Mouse (Mus musculus) ES-Bruce4 (cell line): Measurements from ENCODE around the gene Sema4b. TPM values are rescaled to one million over a fixed set of nuclear protein-coding genes. Genes with fewer than 3 reads are reported as not detected.

Experiments
- H3K27ac ChIP-seq: 2 replicates; pipeline ENCODE4 v1.5.1; 2012; ENCODE audit warnings: low read length, inconsistent platforms; ENCODE audit not compliant: insufficient read depth
- H3K27me3 ChIP-seq: 2 replicates; pipeline ENCODE4 v1.6.1; 2012; ENCODE audit warnings: mild to moderate bottlenecking, low read length, inconsistent platforms; ENCODE audit not compliant: control insufficient read depth, poor library complexity, insufficient read depth, severe bottlenecking
- H3K36me3 ChIP-seq: 2 replicates; pipeline ENCODE4 v1.6.1; 2012; ENCODE audit warnings: inconsistent platforms, mild to moderate bottlenecking, low read length, moderate library complexity; ENCODE audit not compliant: control insufficient read depth, poor library complexity, insufficient read depth, severe bottlenecking
- H3K4me1 ChIP-seq: one replicate; pipeline ENCODE4 v1.8.1; 2011; ENCODE audit warnings: low read length; ENCODE audit not compliant: control insufficient read depth, insufficient read depth
- H3K4me3 ChIP-seq: 2 replicates; pipeline ENCODE4 v1.5.1; 2011; ENCODE audit warnings: low read depth, mild to moderate bottlenecking, low read length
- H3K9ac ChIP-seq: 2 replicates; pipeline ENCODE4 v1.6.1; 2012; ENCODE audit warnings: low read depth, mild to moderate bottlenecking, inconsistent platforms; ENCODE audit not compliant: poor library complexity, severe bottlenecking
- H3K9me3 ChIP-seq: replicated peaks from 2 replicates; pipeline ENCODE4 v1.6.1; 2012; ENCODE audit warnings: mild to moderate bottlenecking, low read length, inconsistent platforms; ENCODE audit not compliant: control insufficient read depth, poor library complexity, insufficient read depth, severe bottlenecking
- CTCF ChIP-seq: IDR thresholded peaks from one replicate; pipeline ENCODE4 v1.8.1; 2011; ENCODE audit warnings: low read depth, low read length
- EP300 ChIP-seq: IDR thresholded peaks from 2 replicates; pipeline ENCODE4 v1.6.1; 2011; ENCODE audit warnings: low read depth, low read length; ENCODE audit not compliant: insufficient read depth
- POLR2A ChIP-seq: IDR thresholded peaks from one replicate; pipeline ENCODE4 v1.8.1; 2011; ENCODE audit warnings: low read length; ENCODE audit not compliant: insufficient read depth
- polyA plus RNA-seq: library from polyadenylated mRNA; stranded (reverse); fragments of >200 nt; gene quantifications from 2 replicates; pipeline ENCODE4 v1.2.4, GENCODE M21; 2011; ENCODE audit warnings: low read depth; ENCODE audit not compliant: missing spikeins, insufficient read depth, insufficient read length

Gene Sema4b
- polyA plus RNA-seq, 1 experiment, result 27.1 TPM

DNA sequence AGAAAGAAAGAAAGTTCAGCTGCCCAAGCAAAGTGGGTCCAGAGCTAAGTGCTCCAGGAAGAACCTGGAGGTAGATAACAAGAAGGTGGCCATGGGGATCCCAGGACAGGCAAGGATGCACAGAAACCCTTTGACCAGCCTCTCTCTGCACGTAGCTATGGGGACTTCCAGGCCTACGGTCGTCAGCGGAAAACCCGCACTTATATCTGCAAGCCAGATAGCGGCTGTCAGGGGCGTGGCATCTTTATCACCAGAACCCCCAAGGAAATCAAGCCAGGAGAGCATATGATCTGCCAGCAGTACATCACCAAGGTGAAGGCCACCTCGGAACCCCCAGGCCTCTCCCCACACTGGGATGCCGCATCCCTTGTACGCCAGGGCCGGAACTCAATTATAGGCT, 66.2 kb downstream of the Sema4b start:
- Histone ChIP-seq H3K4me1 (peaks cover 2% of the 10 kb centered on the region), H3K36me3 (no peaks in the 10 kb centered on the region), H3K27me3 (no peaks in the 10 kb centered on the region), H3K9ac (no peak overlapping the region), H3K9me3 (no peaks in the 10 kb centered on the region), H3K4me3 (no peak overlapping the region), H3K27ac (no peak overlapping the region)
- no peak for TF ChIP-seq EP300
- TF ChIP-seq CTCF, result no peak
- TF ChIP-seq POLR2A, result no peak

DNA sequence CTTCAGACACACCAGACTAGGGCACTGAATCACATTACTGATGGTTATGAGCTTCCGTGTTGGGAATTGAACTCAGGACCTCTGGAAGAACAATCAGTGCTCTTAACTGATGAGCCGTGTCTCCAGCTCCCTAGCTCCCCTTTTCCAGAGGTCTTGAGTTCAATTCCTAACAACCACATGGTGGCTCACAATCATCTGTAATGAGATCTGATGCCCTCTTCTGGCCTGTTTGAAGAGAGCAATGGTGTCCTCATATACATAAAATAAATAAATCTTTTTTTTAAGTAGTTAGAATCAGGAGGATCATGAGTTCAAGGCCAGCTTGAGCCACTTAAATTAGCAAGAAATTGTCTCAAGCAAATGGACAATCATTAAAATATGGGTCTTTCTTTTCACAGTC, 69.3 kb downstream of the Sema4b start:
- Histone ChIP-seq H3K9ac (no peak overlapping the region), H3K27ac (no peak overlapping the region), H3K27me3 (no peaks in the 10 kb centered on the region), H3K9me3 (no peaks in the 10 kb centered on the region), H3K4me1 (peaks cover 2% of the 10 kb centered on the region), H3K4me3 (no peak overlapping the region), H3K36me3 (no peaks in the 10 kb centered on the region)
- no peak for TF ChIP-seq EP300
- no peak for TF ChIP-seq CTCF
- TF ChIP-seq POLR2A, result no peak

DNA sequence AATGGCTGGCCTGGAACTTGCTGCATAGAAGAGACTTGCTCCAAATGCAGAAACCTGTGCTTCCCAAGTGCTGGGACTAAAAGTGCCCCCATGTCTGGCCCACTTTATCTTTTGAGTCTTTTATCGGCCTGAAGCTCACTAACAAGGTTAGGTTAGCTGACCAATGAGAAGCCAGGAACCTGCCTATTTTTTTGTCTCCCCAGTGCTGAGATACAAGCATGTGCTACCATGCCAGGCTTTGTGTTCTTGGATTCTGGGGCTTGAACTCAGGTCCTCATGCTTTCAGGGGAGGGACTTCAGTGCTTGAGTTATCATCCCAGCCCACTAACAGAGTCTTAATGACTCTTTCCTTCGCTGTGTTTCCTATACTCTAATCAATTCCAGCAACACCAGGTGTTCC, 71.1 kb downstream of the Sema4b start:
- Histone ChIP-seq H3K9ac (peak overlapping the region; percentile 5; the same call in 1 of the 2 replicates), H3K4me3 (no peak overlapping the region)

DNA sequence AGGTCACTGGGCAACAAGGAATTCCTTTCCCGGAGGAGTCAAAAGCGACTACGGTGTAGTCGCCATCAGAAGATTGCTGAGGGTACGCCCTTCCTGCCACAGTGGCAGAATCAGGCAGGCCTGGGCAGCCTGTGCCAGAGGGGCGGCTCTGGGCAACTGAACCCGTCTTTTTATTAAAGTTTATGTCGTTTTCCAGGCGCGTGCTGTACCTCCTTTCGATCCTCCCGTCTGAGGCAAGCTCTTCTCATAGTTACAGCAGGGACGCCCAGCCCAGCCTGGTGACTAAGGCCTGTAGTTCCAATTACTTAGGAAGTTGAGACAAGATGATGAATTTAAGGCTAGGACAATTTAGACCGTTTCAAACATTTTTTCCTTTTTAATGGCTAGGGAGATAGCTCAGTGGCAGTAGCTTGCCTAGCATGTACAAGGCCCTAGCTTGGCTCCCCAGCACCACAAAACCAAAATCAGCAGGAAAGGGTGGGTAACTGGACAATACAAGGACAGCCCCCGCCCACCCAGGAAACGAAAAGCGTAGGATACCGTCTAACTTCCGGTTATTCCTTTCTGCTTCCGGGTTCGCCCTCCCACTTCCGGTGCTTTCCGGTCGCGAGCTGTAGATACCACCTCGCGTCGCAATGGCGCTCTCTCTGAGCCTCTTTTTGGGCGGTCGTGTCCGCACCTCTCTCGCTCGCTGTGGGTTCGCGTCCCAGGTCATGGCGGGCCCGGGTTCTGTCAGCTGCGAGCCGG, 74.2 kb downstream of the Sema4b start, which contains the start of gene Ngrn:
TSS of gene Ngrn (plus strand) at position 591 of the 747 bp plus-strand sequence.
- no peak for TF ChIP-seq CTCF
- TF ChIP-seq POLR2A, result peak; percentile 62
- Histone ChIP-seq H3K9me3 (no peaks in the 10 kb centered on the region), H3K27me3 (no peaks in the 10 kb centered on the region), H3K36me3 (peaks cover 25% of the 10 kb centered on the region), H3K27ac (peak within 1 kb of the TSS; percentile 66), H3K4me1 (peaks cover 2% of the 10 kb centered on the region), H3K9ac (peak within 1 kb of the TSS; percentile 82), H3K4me3 (peak within 1 kb of the TSS; percentile 92)

More for the DNA sequence above, 71.1 kb downstream of the Sema4b start:
- Histone ChIP-seq H3K4me1 (peaks cover 2% of the 10 kb centered on the region), H3K9me3 (no peaks in the 10 kb centered on the region), H3K36me3 (no peaks in the 10 kb centered on the region), H3K27me3 (no peaks in the 10 kb centered on the region), H3K27ac (no peak overlapping the region)
- TF ChIP-seq POLR2A (no peak), CTCF (no peak), EP300 (no peak)

DNA sequence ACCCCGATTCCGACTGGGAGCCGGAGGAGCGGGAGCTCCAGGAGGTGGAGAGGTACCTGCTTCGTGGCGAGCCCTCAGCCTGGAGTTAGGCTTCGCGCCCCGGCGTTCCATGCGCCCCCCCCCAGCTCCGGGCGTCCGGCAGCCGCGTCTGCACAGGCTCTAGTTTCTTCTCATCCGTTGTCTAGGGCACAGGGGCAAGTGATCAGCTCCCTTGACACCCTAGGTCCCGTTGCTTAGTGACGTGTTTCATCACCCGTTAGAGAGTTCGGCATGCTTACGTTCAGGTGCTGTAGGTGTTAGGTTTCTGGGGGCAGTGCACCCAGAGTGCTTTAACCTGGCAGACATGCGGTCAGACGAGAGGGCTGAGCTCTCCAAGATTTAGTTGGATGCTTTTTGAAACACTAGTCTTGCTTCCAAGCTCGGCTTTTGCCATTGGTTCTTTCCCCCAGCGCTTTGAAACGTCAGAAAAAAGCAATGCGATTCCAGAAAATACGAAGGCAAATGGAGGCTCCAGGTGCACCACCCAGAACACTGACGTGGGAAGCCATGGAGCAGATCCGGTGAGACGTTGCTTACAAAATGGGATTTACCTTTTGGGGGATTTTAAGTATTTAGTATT, 74.8 kb downstream of the Sema4b start:
- Histone ChIP-seq H3K27me3 (no peaks in the 10 kb centered on the region), H3K9ac (peak overlapping the region; percentile 82), H3K27ac (peak overlapping the region; percentile 66), H3K4me1 (peaks cover 2% of the 10 kb centered on the region), H3K4me3 (peak overlapping the region; percentile 92), H3K36me3 (peaks cover 26% of the 10 kb centered on the region), H3K9me3 (no peaks in the 10 kb centered on the region)
- TF ChIP-seq CTCF, result no peak
- TF ChIP-seq POLR2A, result no peak
- TF ChIP-seq EP300, result no peak

DNA sequence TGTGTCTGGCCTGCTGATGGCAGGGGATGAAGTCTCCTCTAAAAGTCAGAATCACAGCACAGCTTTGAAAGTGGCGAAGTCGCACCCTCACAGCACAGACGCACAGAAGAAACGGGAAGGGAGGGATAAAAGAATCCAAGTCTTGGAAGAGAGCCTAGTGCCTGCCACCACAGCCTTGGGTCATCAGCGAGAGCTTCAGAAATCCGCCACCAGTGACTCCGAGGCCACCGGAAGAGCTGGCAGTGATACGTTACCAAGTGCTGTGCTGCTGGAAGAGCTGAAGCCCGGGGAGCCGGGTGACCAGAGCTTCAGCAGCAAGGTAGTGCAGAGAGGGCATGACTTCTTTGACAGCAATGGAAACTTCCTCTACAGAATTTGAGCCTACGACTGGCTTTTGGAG, 78.0 kb downstream of the Sema4b start:
- no peaks in the 10 kb centered on the region for H3K9me3 ChIP-seq

More for the DNA sequence above, 78.0 kb downstream of the Sema4b start:
- no peak overlapping the region for H3K4me3 ChIP-seq
- peaks cover 28% of the 10 kb centered on the region for H3K36me3 ChIP-seq
- H3K9ac ChIP-seq, result no peak overlapping the region
- no peaks in the 10 kb centered on the region for H3K4me1 ChIP-seq
- no peak for TF ChIP-seq EP300
- no peaks in the 10 kb centered on the region for H3K27me3 ChIP-seq
- no peak overlapping the region for H3K27ac ChIP-seq
